In the genomic region with DNA sequence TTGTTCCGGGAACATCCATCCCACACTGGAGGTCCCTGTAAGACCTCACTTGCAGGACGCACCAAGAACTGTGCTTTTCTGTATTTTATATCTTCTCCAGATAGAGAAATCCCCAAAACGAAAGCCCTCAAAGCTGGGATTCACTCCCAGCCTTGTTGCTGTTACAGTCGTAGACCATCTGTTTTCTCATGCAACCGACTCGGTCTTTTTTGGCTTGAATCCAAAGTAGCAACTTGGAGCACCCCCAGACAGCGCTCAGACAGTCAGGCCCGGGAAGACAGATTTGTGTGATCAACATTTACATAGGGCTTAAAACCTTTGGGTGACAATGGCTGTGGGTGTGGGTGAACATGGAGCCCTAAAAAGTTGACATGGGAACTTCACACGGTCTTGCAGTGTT, we compare ENCODE assay signal across 9 mouse cellular contexts. TPM values are rescaled to one million over a fixed set of nuclear protein-coding genes. Genes with fewer than 3 reads are reported as not detected.
DNase-seq lines count a peak whose midpoint lies in the region; ATAC-seq and TF ChIP-seq lines count a peak whose summit lies in the region.
"Had no signal": no experiment of that assay in that cellular context is flagged by ENCODE, and none has a peak within 500 bp of the region (broad histone marks: within the 10 kb centered on the region; RNA-seq: fewer than 3 reads in every experiment).

No protein-coding gene starts in this region.

- no peak for DNase-seq in hindbrain, embryonic 10.5 days (ENCODE audit: low spot score)
- DNase-seq in ES-E14 (ENCODE audit: low read depth, low spot score): no peak
- peak; percentile 38 for DNase-seq in gastrocnemius, postnatal 14 days
- peak; percentile 52 for DNase-seq in kidney, postnatal 10 days
- DNase-seq in lung, postnatal 4 days: peak; percentile 44 to 64
- no peak for DNase-seq in adrenal gland, postnatal 14 days

- intact Hi-C loops in gastrocnemius, postnatal 14 days (cut with DNase I; ENCODE audit: low total_unique reads): loop anchor here (10.0 kb wide), 3 partner anchors 47 to 577 kb away; no protein-coding TSS in a partner anchor

- 0 out of 2 replicates have a peak, but pooled peaks have one; percentile 49 for ATAC-seq in hindbrain, embryonic 13.5 days (ENCODE audit: low FRiP score)
- ATAC-seq in activated CD4-positive, CD25-positive, alpha-beta regulatory T cell, adult 4 months: no peak
- ATAC-seq: Patski had no signal

- H3K27me3 ChIP-seq in hindbrain, embryonic 13.5 days: no peaks in the 10 kb centered on the region
- no peaks in the 10 kb centered on the region for H3K27me3 ChIP-seq in hindbrain, embryonic 10.5 days (ENCODE audit: insufficient read depth, poor library complexity, severe bottlenecking)
- H3K27me3 ChIP-seq: Patski had no signal

- H3K4me2 ChIP-seq in hindbrain, embryonic 13.5 days: no peak overlapping the region

- in situ Hi-C loops in ES-E14 (cut with MboI; ENCODE audit: low sequenced_read_pairs in 2 of 2, unreplicated experiment in 2 of 2): loop anchor here in 1 of 2 experiments (10.0 kb wide), 2 partner anchors 277 to 477 kb away; no protein-coding TSS in a partner anchor

- no peaks in the 10 kb centered on the region for H3K9me3 ChIP-seq in hindbrain, embryonic 13.5 days
- H3K9me3 ChIP-seq in hindbrain, embryonic 10.5 days: 0 out of 2 replicates have a peak, but pooled peaks cover 3% of the 10 kb centered on the region
- H3K9me3 ChIP-seq in ES-E14 (ENCODE audit: control insufficient read depth, insufficient read depth, low read depth, low read length): no peaks in the 10 kb centered on the region

- no peaks in the 10 kb centered on the region for H3K36me3 ChIP-seq in hindbrain, embryonic 13.5 days
- no peaks in the 10 kb centered on the region for H3K36me3 ChIP-seq in hindbrain, embryonic 10.5 days
- H3K36me3 ChIP-seq in ES-E14 (ENCODE audit: control insufficient read depth, insufficient read depth, low read length, poor library complexity, severe bottlenecking): no peaks in the 10 kb centered on the region

- no peak overlapping the region for H3K27ac ChIP-seq in hindbrain, embryonic 13.5 days
- H3K27ac ChIP-seq in hindbrain, embryonic 10.5 days: no peak overlapping the region
- peak overlapping the region; percentile 76 for H3K27ac ChIP-seq in ES-E14 (ENCODE audit: insufficient read depth, low read depth, low read length, poor library complexity, severe bottlenecking)

- H3K4me3 ChIP-seq in hindbrain, embryonic 13.5 days: no peak overlapping the region
- no peak overlapping the region for H3K4me3 ChIP-seq in hindbrain, embryonic 10.5 days
- no peak overlapping the region for H3K4me3 ChIP-seq in ES-E14 (ENCODE audit: insufficient read depth in 1 of 2, low read depth in 1 of 2, low read length in 2 of 2, poor library complexity in 1 of 2, severe bottlenecking in 1 of 2)

- no peak overlapping the region for H3K9ac ChIP-seq in hindbrain, embryonic 13.5 days
- H3K9ac ChIP-seq in ES-E14 (ENCODE audit: insufficient read depth, low read depth, low read length, poor library complexity, severe bottlenecking): peak overlapping the region; percentile 18; the same call in 1 of the 2 replicates

- H3K4me1 ChIP-seq in hindbrain, embryonic 13.5 days (replicated peaks): 0 out of 2 replicates have a peak, but pooled peaks cover 12% of the 10 kb centered on the region
- H3K4me1 ChIP-seq in hindbrain, embryonic 10.5 days (replicated peaks): peaks cover 21% of the 10 kb centered on the region
- H3K4me1 ChIP-seq in ES-E14 (ENCODE audit: control insufficient read depth in 2 of 2, insufficient read depth in 2 of 2, low read length in 2 of 2, poor library complexity in 1 of 2): peaks cover 21 to 28% of the 10 kb centered on the region in 2 experiments

- WGBS in hindbrain, embryonic 13.5 days: 62% methylated on average over 9 of the region's 9 CpGs
- WGBS in hindbrain, embryonic 10.5 days: 88% methylated on average over 9 of the region's 9 CpGs

TF ChIP-seq in ES-E14, 5 proteins besides CTCF, POLR2A, EP300 and RAD21:
- no peak for TF ChIP-seq CHD2 (IDR thresholded peaks at IDR 0.05; ENCODE audit: low read depth, low read length)
- no peak for TF ChIP-seq ZC3H11A (IDR thresholded peaks at IDR 0.05; ENCODE audit: borderline replicate concordance, low read depth, low read length)
- TF ChIP-seq HCFC1 (IDR thresholded peaks at IDR 0.05; ENCODE audit: borderline replicate concordance, insufficient read depth, low read length): no peak
- TF ChIP-seq MAFK (IDR thresholded peaks at IDR 0.05; ENCODE audit: insufficient read depth, low read depth, low read length): no peak
- no peak for TF ChIP-seq ZNF384 (IDR thresholded peaks at IDR 0.05; ENCODE audit: low read depth, low read length)

RNA-seq across cellular contexts. Expression of gene Klf3, which starts 59.1 kb away (rescaled TPM):
- polyA plus RNA-seq in hindbrain, embryonic 13.5 days (2015; fragmentation: Nextera tagmentation; extraction: Ambion mirVana): 24.7 and 26.2 TPM in 2 replicates
- 57.1 and 58.7 TPM in 2 replicates for polyA plus RNA-seq in hindbrain, embryonic 10.5 days (2016; fragmentation: Nextera tagmentation; extraction: Ambion mirVana)
- total RNA-seq in ES-E14 (2012; rRNA removed): 22.9 and 31.8 TPM in 2 replicates
- total RNA-seq in gastrocnemius, postnatal 14 days (2021): 10 to 100 TPM; 23.7 to 26.6 TPM
- 73.5 and 74.1 TPM in 2 replicates for total RNA-seq in adrenal gland, postnatal 14 days (2021)
- 10 to 100 TPM; 64.9 to 76.7 TPM for polyA plus RNA-seq in activated CD4-positive, CD25-positive, alpha-beta regulatory T cell, adult 4 months (2017; shearing (Covaris generic))

Comparison
In these comparisons a context has a peak if more than half of its experiments do, and no peak if none do; other contexts are left out.
1. DNase-seq: peak in gastrocnemius, postnatal 14 days (single experiment), kidney, postnatal 10 days (single experiment) and lung, postnatal 4 days (2 of 2); none in hindbrain, embryonic 10.5 days (single experiment), ES-E14 (single experiment) and adrenal gland, postnatal 14 days (single experiment).